Mouse (Mus musculus): ENCODE measurements around the gene Kat6b. TPM values are rescaled to one million over a fixed set of nuclear protein-coding genes. Genes with fewer than 3 reads are reported as not detected.

Kat6b gene
- total and polyA plus RNA-seq, 2 experiments from 2014 or later, result 16.9 to 35.8 TPM

GRCm38 (mm10) chr14:21602937-21603336 is 121.7 kb downstream of the Kat6b start:
- 74% methylated on average over 4 of the region's 4 CpGs for WGBS
- DNase-seq (no peak), ATAC-seq (no peak)
- Histone ChIP-seq H3K9ac (no peak overlapping the region), H3K27me3 (ENCODE audit: insufficient read depth, low read length) (no peaks in the 10 kb centered on the region), H3K4me2 (ENCODE audit: low read depth) (no peak overlapping the region), H3K9me3 (ENCODE audit: low read length) (no peaks in the 10 kb centered on the region), H3K27ac (ENCODE audit: low read depth, low read length) (no peak overlapping the region), H3K36me3 (ENCODE audit: insufficient read depth) (no peaks in the 10 kb centered on the region), H3K4me3 (ENCODE audit: low read depth, low read length) (no peak overlapping the region), H3K4me1 (ENCODE audit: insufficient read depth) (peaks cover 10% of the 10 kb centered on the region)
- no peak for TF ChIP-seq CTCF (IDR thresholded peaks at IDR 0.05; ENCODE audit: low read depth)

DNA sequence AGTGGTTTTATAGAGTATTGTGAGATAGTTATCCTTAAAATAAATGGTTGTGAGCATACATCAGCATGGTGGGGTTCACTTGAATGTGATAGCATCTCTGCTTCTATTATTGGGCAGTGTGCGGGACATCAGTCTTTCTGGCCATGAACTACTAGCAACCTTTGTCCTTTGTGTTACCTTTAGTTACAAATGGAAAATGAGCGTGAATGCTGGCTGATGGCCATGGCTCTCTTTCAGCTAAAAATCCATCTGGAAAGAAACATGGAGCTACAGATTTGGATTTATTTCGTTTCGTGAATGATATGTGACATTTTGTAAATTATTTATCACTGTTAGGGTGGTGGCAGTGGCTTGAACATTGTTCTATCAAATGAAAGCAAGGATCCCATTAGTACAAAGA is 126.5 kb downstream of the Kat6b start:
- TF ChIP-seq CTCF (IDR thresholded peaks at IDR 0.05; ENCODE audit: low read depth), result no peak
- WGBS, result 17% methylated on average over 4 of the region's 4 CpGs
- Histone ChIP-seq H3K4me2 (ENCODE audit: low read depth) (no peak overlapping the region), H3K9me3 (ENCODE audit: low read length) (no peaks in the 10 kb centered on the region), H3K27me3 (ENCODE audit: insufficient read depth, low read length) (no peaks in the 10 kb centered on the region), H3K9ac (peak overlapping the region; percentile 2; the same call in 1 of the 2 replicates), H3K4me1 (ENCODE audit: insufficient read depth) (peaks cover 14% of the 10 kb centered on the region), H3K36me3 (ENCODE audit: insufficient read depth) (0 out of 2 replicates have a peak, but pooled peaks cover 4% of the 10 kb centered on the region), H3K27ac (ENCODE audit: low read depth, low read length) (peak overlapping the region; percentile 75), H3K4me3 (ENCODE audit: low read depth, low read length) (no peak overlapping the region)
- DNase-seq (no peak), ATAC-seq (no peak)

DNA sequence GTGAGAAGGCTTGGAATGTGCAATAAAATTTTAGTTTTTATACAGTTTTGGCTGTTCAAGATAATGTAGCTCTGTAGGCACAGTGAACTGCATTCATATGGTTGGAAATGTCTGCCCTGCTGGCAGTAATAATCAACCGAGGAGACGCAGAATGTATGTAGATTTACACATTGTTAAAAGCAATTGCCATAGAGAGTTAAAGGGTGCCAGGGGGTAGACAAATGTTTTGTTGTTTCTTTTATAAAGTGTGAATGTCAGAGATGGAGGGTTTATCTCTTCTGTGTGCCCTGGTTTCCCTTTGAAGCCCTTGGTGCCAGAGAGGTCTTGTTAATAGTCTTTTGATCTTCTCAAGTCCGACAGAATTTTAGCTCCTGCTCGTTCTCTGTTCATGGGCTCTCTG is 127.7 kb downstream of the Kat6b start:
- Histone ChIP-seq H3K9ac (peak overlapping the region; percentile 6; the same call in 1 of the 2 replicates), H3K4me3 (ENCODE audit: low read depth, low read length) (no peak overlapping the region), H3K4me2 (ENCODE audit: low read depth) (0 out of 2 replicates have a peak overlapping the region, but pooled peaks have one; percentile 4), H3K36me3 (ENCODE audit: insufficient read depth) (0 out of 2 replicates have a peak, but pooled peaks cover 4% of the 10 kb centered on the region), H3K9me3 (ENCODE audit: low read length) (no peaks in the 10 kb centered on the region), H3K4me1 (ENCODE audit: insufficient read depth) (peaks cover 15% of the 10 kb centered on the region), H3K27ac (ENCODE audit: low read depth, low read length) (peak overlapping the region; percentile 75; the same call in 1 of the 2 replicates), H3K27me3 (ENCODE audit: insufficient read depth, low read length) (no peaks in the 10 kb centered on the region)
- WGBS, result 18% methylated on average over 4 of the region's 4 CpGs
- ATAC-seq (no peak; the same call in 1 of the 2 replicates), DNase-seq (no peak)
- TF ChIP-seq CTCF (IDR thresholded peaks at IDR 0.05; ENCODE audit: low read depth), result no peak

DNA sequence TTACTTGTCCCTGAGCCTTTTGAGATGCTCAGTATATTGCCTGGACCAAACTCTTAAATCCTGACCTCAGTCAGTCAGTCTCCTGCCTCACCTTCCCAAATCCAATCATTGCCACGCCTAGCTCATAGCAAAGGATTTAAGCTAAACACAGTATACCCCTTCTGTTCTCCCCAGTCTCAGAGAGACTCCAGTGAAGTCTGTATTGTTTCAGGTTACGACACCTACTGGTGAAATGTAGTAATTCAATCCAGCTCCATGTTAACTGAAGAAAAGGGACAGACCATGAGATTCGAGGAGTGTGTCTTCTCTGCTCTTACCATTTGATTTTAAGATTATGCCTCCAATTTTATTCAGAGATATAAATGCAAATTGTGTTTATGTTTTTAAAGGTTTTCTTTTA is 129.0 kb downstream of the Kat6b start:
- DNase-seq (peak; percentile 84), ATAC-seq (peak; percentile 84)
- Histone ChIP-seq H3K36me3 (ENCODE audit: insufficient read depth) (0 out of 2 replicates have a peak, but pooled peaks cover 4% of the 10 kb centered on the region), H3K9ac (no peak overlapping the region), H3K4me1 (ENCODE audit: insufficient read depth) (peaks cover 21% of the 10 kb centered on the region), H3K4me2 (ENCODE audit: low read depth) (no peak overlapping the region), H3K27ac (ENCODE audit: low read depth, low read length) (no peak overlapping the region), H3K4me3 (ENCODE audit: low read depth, low read length) (no peak overlapping the region), H3K27me3 (ENCODE audit: insufficient read depth, low read length) (no peaks in the 10 kb centered on the region), H3K9me3 (ENCODE audit: low read length) (no peaks in the 10 kb centered on the region)
- peak; percentile 86 for TF ChIP-seq CTCF (IDR thresholded peaks at IDR 0.05; ENCODE audit: low read depth)
- WGBS, result 4% methylated on average over 3 of the region's 3 CpGs

GRCm38 (mm10) chr14:21613031-21613430 is 131.8 kb downstream of the Kat6b start:
- no peak overlapping the region for H3K27ac ChIP-seq (ENCODE audit: low read depth, low read length)
- 83% methylated on average over 6 of the region's 6 CpGs for WGBS
- TF ChIP-seq CTCF (IDR thresholded peaks at IDR 0.05; ENCODE audit: low read depth), result no peak

GRCm38 (mm10) chr14:21614103-21614502 is 132.9 kb downstream of the Kat6b start:
- no peaks in the 10 kb centered on the region for H3K27me3 ChIP-seq (ENCODE audit: insufficient read depth, low read length)
- ATAC-seq, result no peak
- DNase-seq, result no peak
- H3K27ac ChIP-seq (ENCODE audit: low read depth, low read length), result peak overlapping the region; percentile 10; the same call in 1 of the 2 replicates
- no peak overlapping the region for H3K4me2 ChIP-seq (ENCODE audit: low read depth)
- peaks cover 9% of the 10 kb centered on the region; the same call in 1 of the 2 replicates for H3K4me1 ChIP-seq (ENCODE audit: insufficient read depth)
- H3K36me3 ChIP-seq (ENCODE audit: insufficient read depth), result peaks cover 4% of the 10 kb centered on the region; the same call in 1 of the 2 replicates
- H3K9ac ChIP-seq, result no peak overlapping the region
- WGBS, result 95% methylated on average over 5 of the region's 5 CpGs
- no peaks in the 10 kb centered on the region for H3K9me3 ChIP-seq (ENCODE audit: low read length)
- no peak for TF ChIP-seq CTCF (IDR thresholded peaks at IDR 0.05; ENCODE audit: low read depth)
- H3K4me3 ChIP-seq (ENCODE audit: low read depth, low read length), result no peak overlapping the region

More at GRCm38 (mm10) chr14:21613031-21613430, 131.8 kb downstream of the Kat6b start:
- H3K9ac ChIP-seq, result no peak overlapping the region
- no peak overlapping the region for H3K4me2 ChIP-seq (ENCODE audit: low read depth)
- H3K4me3 ChIP-seq (ENCODE audit: low read depth, low read length), result no peak overlapping the region
- no peaks in the 10 kb centered on the region for H3K27me3 ChIP-seq (ENCODE audit: insufficient read depth, low read length)
- ATAC-seq (no peak), DNase-seq (no peak)
- 0 out of 2 replicates have a peak, but pooled peaks cover 4% of the 10 kb centered on the region for H3K36me3 ChIP-seq (ENCODE audit: insufficient read depth)
- H3K9me3 ChIP-seq (ENCODE audit: low read length), result no peaks in the 10 kb centered on the region
- peaks cover 20% of the 10 kb centered on the region for H3K4me1 ChIP-seq (ENCODE audit: insufficient read depth)

- WGBS, result 86% methylated on average over 2 of the region's 2 CpGs
- Histone ChIP-seq H3K27me3 (ENCODE audit: insufficient read depth, low read length) (no peaks in the 10 kb centered on the region), H3K36me3 (ENCODE audit: insufficient read depth) (peaks cover 7% of the 10 kb centered on the region; the same call in 1 of the 2 replicates), H3K27ac (ENCODE audit: low read depth, low read length) (no peak overlapping the region), H3K4me2 (ENCODE audit: low read depth) (no peak overlapping the region), H3K4me3 (ENCODE audit: low read depth, low read length) (no peak overlapping the region), H3K4me1 (ENCODE audit: insufficient read depth) (0 out of 2 replicates have a peak, but pooled peaks cover 6% of the 10 kb centered on the region), H3K9ac (no peak overlapping the region), H3K9me3 (ENCODE audit: low read length) (no peaks in the 10 kb centered on the region)
- ATAC-seq (no peak), DNase-seq (no peak)
- no peak for TF ChIP-seq CTCF (IDR thresholded peaks at IDR 0.05; ENCODE audit: low read depth)
These were observed 134.6 kb downstream of the Kat6b start for GRCm38 (mm10) chr14:21615853-21616252.
